Mouse (Mus musculus) myocyte (in vitro differentiated cells): ENCODE data around the gene Taf8. TPM values are rescaled to one million over a fixed set of nuclear protein-coding genes. Genes with fewer than 3 reads are reported as not detected.
"Not testable (repeated sequence)": the region's sequence is repeated elsewhere in the genome, so short reads cannot be mapped to it uniquely, and the experiment has no call there.

Experiments used
- H3K27me3 ChIP-seq: one replicate; pipeline ENCODE4 v1.6.1; 2011; ENCODE audit not compliant: control insufficient read depth, insufficient read depth, insufficient read length
- H3K36me3 ChIP-seq: one replicate; pipeline ENCODE4 v1.6.1; 2011; ENCODE audit not compliant: control insufficient read depth, insufficient read depth
- H3K4me2 ChIP-seq: one replicate; pipeline ENCODE4 v1.6.1; 2011; ENCODE audit warnings: low read depth, control low read depth
- H3K4me3 ChIP-seq: one replicate; pipeline ENCODE4 v1.5.1; 2011; ENCODE audit warnings: mild to moderate bottlenecking, control low read depth, moderate library complexity
- H3K79me2 ChIP-seq: one replicate; pipeline ENCODE4 v1.6.1; 2011; ENCODE audit not compliant: control insufficient read depth, insufficient read depth
- H3ac ChIP-seq: one replicate; pipeline ENCODE4 v1.6.1; 2011; ENCODE audit not compliant: control insufficient read depth, insufficient read length
- CEBPB ChIP-seq: IDR thresholded peaks from 2 replicates; pipeline ENCODE4 v1.6.1; 2011; ENCODE audit warnings: mild to moderate bottlenecking, moderate library complexity; ENCODE audit not compliant: poor library complexity, insufficient read depth, severe bottlenecking
- E2F4 ChIP-seq: IDR thresholded peaks from one replicate; pipeline ENCODE4 v1.6.1; 2011; ENCODE audit warnings: mild to moderate bottlenecking, control low read depth, moderate library complexity; ENCODE audit not compliant: insufficient read depth
- MAX ChIP-seq: IDR thresholded peaks from one replicate; pipeline ENCODE4 v1.6.1; 2011; ENCODE audit warnings: low read depth, mild to moderate bottlenecking, control low read depth
- MYOD1 ChIP-seq, 3 experiments: IDR thresholded peaks; one replicate each; pipeline ENCODE4 v1.6.1; 2011; ENCODE audit warnings: control low read depth in 2 of 3, low read depth in 2 of 3, mild to moderate bottlenecking in 2 of 3, moderate library complexity in 1 of 3; ENCODE audit not compliant: insufficient read length in 2 of 3, control insufficient read depth in 1 of 3
- MYOG ChIP-seq, 3 experiments: IDR thresholded peaks; one replicate each; pipeline ENCODE4 v1.6.1; 2011; ENCODE audit warnings: control low read depth in 2 of 3, low read depth in 2 of 3, mild to moderate bottlenecking in 2 of 3; ENCODE audit not compliant: insufficient read length in 2 of 3, control insufficient read depth in 1 of 3, insufficient read depth in 1 of 3
- POLR2A ChIP-seq: IDR thresholded peaks from one replicate; pipeline ENCODE4 v1.6.1; 2011; ENCODE audit warnings: low read depth, mild to moderate bottlenecking, control low read depth, moderate library complexity; ENCODE audit not compliant: insufficient read length
- POLR2AphosphoS2 ChIP-seq: IDR thresholded peaks from one replicate; pipeline ENCODE4 v1.6.1; 2011; ENCODE audit warnings: low read depth, control low read depth; ENCODE audit not compliant: insufficient read length
- REST ChIP-seq: IDR thresholded peaks from one replicate; pipeline ENCODE4 v1.6.1; 2011; ENCODE audit warnings: mild to moderate bottlenecking, control low read depth, moderate library complexity; ENCODE audit not compliant: insufficient read depth, insufficient read length
- SRF ChIP-seq: IDR thresholded peaks from one replicate; pipeline ENCODE4 v1.6.1; 2011; ENCODE audit warnings: low read depth; ENCODE audit not compliant: control insufficient read depth, insufficient read length
- TCF12 ChIP-seq: IDR thresholded peaks from one replicate; pipeline ENCODE4 v1.6.1; 2011; ENCODE audit warnings: mild to moderate bottlenecking, control low read depth; ENCODE audit not compliant: poor library complexity, insufficient read depth, severe bottlenecking
- TCF3 ChIP-seq: IDR thresholded peaks from one replicate; pipeline ENCODE4 v1.6.1; 2011; ENCODE audit warnings: low read depth, control low read depth; ENCODE audit not compliant: insufficient read length
- USF1 ChIP-seq: IDR thresholded peaks from one replicate; pipeline ENCODE4 v1.6.1; 2011; ENCODE audit warnings: low read depth, mild to moderate bottlenecking, control low read depth, moderate library complexity
- polyA plus RNA-seq: library from polyadenylated mRNA; unstranded; fragments of >200 nt; fragmentation: generic; extraction: Trizol; gene quantifications from one replicate; pipeline ENCODE4 v1.2.1, GENCODE M21; 2012; ENCODE audit warnings: missing spikeins

The Taf8 gene
- polyA plus RNA-seq, 1 experiment = 13.4 TPM

DNA sequence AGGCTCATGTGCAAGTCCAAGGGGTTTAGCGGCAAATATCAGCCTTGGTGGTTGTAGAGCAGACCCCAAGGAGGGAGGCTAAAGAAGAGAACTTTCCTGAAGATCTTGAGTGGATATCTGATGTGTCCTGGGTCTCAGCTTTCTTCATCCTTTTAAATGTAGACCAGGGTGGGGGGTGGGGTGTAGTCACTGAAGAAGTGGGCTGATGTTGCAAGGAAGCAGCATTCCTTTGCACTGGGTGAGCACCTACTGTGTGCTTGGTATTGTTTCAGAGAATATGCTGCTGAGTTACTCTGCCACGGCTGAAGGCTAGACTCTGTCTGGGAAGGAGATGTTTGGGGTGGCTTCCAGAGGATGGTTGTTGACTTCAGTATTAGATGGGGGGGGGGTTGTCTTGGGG, 3.5 kb upstream of the Taf8 start:
- Histone ChIP-seq H3K79me2 (peaks cover 5% of the 10 kb centered on the region), H3ac (no peak overlapping the region), H3K4me2 (peak overlapping the region; percentile 95), H3K27me3 (no peaks in the 10 kb centered on the region), H3K4me3 (peak overlapping the region; percentile 23), H3K36me3 (no peaks in the 10 kb centered on the region)
- no peak for TF ChIP-seq MAX

DNA sequence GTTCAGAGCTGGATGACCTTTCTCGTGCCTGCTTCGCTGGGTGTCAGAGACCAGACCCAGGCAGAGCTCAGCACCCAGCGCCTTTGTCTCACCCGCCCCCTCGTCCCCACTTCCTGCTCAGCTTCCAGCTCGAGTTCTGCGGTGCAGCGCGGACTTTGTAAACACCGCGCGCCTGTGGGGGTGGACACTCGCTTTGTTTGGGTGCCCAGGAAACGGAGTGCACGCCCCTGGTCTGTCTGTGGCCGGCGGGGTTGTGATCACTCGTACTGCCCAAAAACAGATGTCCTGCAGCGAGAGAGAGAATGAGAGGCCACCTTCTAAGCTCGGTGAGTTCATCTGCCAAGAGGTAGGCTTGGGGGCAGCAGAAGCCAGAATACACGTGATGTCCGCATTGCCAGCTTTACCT, 2.9 kb upstream of the Taf8 start, which contains the start of gene Ccnd3:
TSS of gene Ccnd3 (plus strand) at position 111 of the 406 bp plus-strand sequence.
- Histone ChIP-seq H3ac (no peak within 1 kb of the TSS), H3K4me2 (peak within 1 kb of the TSS; percentile 95), H3K36me3 (no peaks in the 10 kb centered on the region), H3K27me3 (no peaks in the 10 kb centered on the region), H3K4me3 (peak within 1 kb of the TSS; percentile 23), H3K79me2 (peaks cover 5% of the 10 kb centered on the region)
- TF ChIP-seq POLR2AphosphoS2 (peak; percentile 23), MYOD1 (IDR thresholded peaks at IDR 0.05; ENCODE audit: control insufficient read depth in 1 of 3, insufficient read length in 2 of 3, low read depth in 2 of 3) (peak in 1 of 3 experiments; percentile 63), MYOG (IDR thresholded peaks at IDR 0.05; ENCODE audit: control insufficient read depth in 1 of 3, insufficient read depth in 1 of 3, insufficient read length in 2 of 3, low read depth in 2 of 3) (peak in 1 of 3 experiments; percentile 77), TCF12 (no peak), POLR2A (peak; percentile 49), SRF (no peak)

DNA sequence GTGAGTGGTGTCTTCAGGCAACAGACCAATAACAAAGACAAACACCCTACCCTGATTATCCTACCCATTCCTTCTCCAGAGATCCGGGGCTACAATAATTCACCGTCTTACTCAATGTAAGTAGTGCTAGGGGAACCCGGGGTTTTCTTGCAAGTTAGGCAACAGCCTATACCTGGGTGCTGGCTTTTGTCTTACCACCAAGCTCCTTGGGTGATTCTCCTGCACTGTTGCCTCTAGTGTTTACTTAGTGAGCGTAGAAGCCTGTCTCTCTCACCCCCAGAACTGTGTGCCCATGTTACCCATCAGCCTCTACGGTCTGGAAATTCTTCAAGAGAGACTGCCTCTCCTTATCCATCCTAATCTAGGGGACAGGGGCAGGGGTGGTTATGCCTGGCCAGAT, 2.1 kb upstream of the Taf8 start:
- Histone ChIP-seq H3ac (no peak overlapping the region), H3K4me2 (peak overlapping the region; percentile 95), H3K79me2 (peaks cover 5% of the 10 kb centered on the region), H3K36me3 (peaks cover 4% of the 10 kb centered on the region), H3K27me3 (no peaks in the 10 kb centered on the region), H3K4me3 (peak overlapping the region; percentile 23)
- TF ChIP-seq TCF3 = no peak
- no peak for TF ChIP-seq MAX
- TF ChIP-seq SRF = no peak
- no peak for TF ChIP-seq POLR2AphosphoS2
- TF ChIP-seq TCF12 = no peak
- no peak for TF ChIP-seq USF1
- no peak for TF ChIP-seq POLR2A
- TF ChIP-seq MYOG (IDR thresholded peaks at IDR 0.05; ENCODE audit: control insufficient read depth in 1 of 3, insufficient read depth in 1 of 3, insufficient read length in 2 of 3, low read depth in 2 of 3) = no peak
- TF ChIP-seq MYOD1 (IDR thresholded peaks at IDR 0.05; ENCODE audit: control insufficient read depth in 1 of 3, insufficient read length in 2 of 3, low read depth in 2 of 3) = no peak
- TF ChIP-seq E2F4 = no peak
- TF ChIP-seq CEBPB = no peak

DNA sequence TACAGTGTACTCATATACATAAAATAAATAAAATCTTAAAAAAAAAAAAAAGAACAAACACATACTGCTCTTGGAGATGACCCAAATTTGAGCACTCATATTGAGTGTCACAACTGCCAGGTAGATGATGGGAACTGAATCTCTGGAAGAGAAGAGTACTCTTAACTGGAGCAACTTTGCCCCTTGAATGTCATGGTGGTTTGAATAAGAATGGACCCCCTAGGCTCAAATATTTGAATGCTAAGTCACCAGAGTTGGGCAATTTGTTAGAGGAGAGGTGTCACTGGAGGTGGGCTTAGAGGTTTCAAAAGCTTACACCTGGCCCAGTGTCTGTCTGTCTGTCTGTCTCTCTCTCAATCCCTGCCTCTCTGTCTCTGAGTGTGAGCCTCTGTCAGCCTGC, 1.6 kb upstream of the Taf8 start:
- Histone ChIP-seq H3K4me2 (no peak overlapping the region), H3K27me3 (no peaks in the 10 kb centered on the region), H3K79me2 (peaks cover 5% of the 10 kb centered on the region), H3K36me3 (peaks cover 7% of the 10 kb centered on the region), H3K4me3 (no peak overlapping the region), H3ac (no peak overlapping the region)
- TF ChIP-seq POLR2A (no peak), CEBPB (no peak), TCF12 (no peak), SRF (no peak), REST (no peak), POLR2AphosphoS2 (no peak)

DNA sequence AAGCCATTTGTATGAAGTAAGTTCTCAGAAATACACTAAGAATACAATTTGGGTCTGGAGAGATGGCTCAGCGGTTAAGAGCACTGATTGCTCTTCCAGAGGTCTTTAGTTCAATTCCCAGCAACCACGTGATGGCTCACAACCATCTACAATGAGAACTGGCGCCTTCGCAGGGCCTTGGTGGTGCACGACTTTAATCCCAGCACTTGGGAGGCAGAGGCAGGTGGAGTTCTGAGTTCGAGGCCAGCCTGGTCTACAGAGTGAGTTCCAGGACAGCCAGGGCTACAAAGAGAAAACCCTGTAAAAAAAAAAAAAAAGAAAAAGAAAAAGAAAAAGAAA, 584 bp upstream of the Taf8 start:
- not testable (repeated sequence) for H3ac ChIP-seq, H3K79me2 ChIP-seq, H3K27me3 ChIP-seq, H3K36me3 ChIP-seq
- Histone ChIP-seq H3K4me3 (peak overlapping the region; percentile 59), H3K4me2 (peak overlapping the region; percentile 91)

DNA sequence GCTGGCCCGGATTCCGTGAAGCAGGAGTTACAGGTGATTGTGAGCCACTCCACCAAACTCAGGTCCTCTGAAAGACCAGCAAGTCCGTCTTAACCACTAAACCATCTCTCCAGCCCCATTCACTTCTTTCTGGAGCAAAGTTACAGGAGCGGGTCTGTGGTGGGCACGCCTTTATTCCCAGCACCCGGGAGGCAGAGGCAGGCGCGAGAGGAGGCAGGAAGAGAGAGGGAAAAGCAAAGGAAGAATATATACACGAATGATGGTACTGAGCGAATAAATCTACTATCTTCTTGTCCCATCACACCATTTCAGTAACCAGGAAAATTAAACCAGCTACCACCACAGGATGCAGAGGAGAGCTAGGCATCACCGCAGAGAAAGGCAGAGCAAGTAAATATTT, 561 bp downstream of the Taf8 start:
- peak overlapping the region; percentile 59 for H3K4me3 ChIP-seq

More for the DNA sequence above, 561 bp downstream of the Taf8 start:
- Histone ChIP-seq H3K79me2 (peaks cover 5% of the 10 kb centered on the region), H3K4me2 (peak overlapping the region; percentile 87), H3ac (peak overlapping the region; percentile 17), H3K36me3 (peaks cover 7% of the 10 kb centered on the region), H3K27me3 (no peaks in the 10 kb centered on the region)
- TF ChIP-seq POLR2A (no peak), SRF (no peak), MYOG (IDR thresholded peaks at IDR 0.05; ENCODE audit: control insufficient read depth in 1 of 3, insufficient read depth in 1 of 3, insufficient read length in 2 of 3, low read depth in 2 of 3) (no peak)
